Mouse (Mus musculus) c-Kit-positive CD71-positive TER-119-negative erythroid progenitor cells, embryonic 14.5 days (primary cell): ENCODE measurements around the gene Unc80.
A peak's percentile ranks its signal among the peaks of the same experiment; 100 is the strongest.
"Not testable (repeated sequence)": the region's sequence is repeated elsewhere in the genome, so short reads cannot be mapped to it uniquely, and the experiment has no call there.

Source experiments
- DNase-seq: peaks from one replicate; pipeline ENCODE4 v3.0.0-alpha.2; 2013; ENCODE audit warnings: low read depth

The Unc80 gene

DNA sequence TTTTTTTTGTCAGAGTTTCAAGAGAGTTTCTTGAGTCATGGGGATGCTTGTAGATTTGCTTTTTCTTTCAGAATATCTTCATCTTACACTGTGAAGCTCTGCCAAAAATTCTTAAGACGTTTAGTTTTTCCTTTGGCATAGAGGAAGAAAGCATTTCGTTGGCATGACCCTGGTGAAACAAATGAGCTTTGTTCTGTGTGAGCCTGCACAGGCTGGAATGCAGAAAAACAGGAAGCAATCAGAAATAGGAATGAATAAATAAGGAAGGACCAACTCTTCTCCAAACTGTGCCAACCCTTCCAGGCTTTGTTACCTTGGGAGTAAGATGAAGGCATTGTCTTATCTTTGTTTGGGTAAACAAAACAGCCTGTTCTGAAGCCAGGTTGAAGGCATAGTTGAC lies 149.0 kb downstream of the Unc80 start:
- DNase-seq = no peak

DNA sequence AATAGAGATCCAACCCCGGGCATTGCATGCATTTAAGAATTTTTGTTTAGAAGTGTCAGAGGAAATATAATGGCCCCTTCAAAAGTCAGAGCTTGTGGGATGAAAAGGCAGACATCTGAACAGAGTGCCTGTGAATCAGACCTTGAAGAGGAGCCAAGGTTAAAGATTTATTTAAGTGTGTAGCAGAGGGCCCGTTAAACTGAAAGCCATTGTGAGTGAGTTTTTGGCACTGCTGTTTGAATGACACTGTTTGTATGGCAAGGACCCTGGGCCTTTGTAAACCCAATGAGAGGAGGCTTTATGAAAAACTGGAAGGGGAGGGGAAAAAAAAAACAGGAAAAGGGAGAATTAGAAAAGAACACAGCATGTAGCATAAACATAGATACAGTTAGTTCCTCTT lies 170.0 kb downstream of the Unc80 start:
- no peak for DNase-seq

DNA sequence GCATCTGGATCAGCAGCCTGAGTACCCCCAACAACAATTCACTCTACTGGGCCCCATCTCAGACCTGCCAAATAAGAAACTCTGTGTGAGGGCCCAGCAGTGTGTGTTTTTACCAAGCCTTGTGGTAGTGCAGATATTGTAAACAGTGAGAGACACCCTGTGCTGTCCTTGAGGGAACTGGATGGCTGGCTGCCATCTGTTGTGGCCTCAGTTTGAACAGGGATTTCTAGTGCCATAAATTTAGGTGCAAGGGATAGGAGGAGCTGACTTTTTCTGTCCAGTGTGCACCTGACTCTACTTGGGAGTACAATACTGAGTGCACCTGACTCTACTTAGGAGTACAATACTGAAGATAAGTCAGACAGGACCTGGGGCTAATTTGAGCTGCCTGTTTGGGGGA lies 178.7 kb downstream of the Unc80 start:
- DNase-seq = no peak

DNA sequence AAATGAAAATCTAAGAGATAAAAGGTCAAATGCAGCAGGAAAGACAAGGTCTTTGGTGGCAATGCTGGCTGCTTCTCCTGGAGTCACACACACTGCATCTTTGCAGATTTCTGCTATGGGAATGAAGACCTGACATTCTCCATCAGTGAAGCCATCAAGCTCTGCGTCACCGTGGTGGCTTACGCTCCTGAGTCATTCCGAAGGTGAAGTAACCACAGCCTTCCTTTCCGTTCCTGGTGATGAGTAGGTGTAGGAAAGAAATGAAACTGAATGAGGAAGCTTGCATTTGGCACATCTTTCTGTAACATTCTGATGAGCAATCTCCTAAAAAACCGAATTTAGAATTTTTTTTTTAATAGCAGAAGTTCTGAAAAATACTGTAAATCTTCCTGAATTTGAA lies 181.4 kb downstream of the Unc80 start:
- DNase-seq = no peak

DNA sequence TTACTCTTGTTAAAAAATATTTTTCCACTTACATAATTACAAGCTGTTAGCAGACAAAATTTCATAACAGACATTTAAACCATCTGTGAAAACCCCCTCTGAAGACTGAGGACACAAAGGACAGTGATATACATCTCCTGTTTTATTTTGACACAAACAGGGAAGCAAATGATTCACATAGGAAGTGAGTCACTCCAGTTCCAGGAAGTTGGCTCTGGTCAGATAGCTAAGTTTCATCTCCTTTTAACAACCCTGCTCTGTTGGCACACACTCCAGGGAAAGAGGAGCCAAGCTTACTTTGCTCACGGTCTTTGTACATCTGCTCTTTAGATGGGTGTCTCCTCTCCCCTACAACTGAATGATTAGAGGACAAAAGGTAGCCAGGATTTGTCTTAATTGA lies 181.8 kb downstream of the Unc80 start:
- DNase-seq = no peak

DNA sequence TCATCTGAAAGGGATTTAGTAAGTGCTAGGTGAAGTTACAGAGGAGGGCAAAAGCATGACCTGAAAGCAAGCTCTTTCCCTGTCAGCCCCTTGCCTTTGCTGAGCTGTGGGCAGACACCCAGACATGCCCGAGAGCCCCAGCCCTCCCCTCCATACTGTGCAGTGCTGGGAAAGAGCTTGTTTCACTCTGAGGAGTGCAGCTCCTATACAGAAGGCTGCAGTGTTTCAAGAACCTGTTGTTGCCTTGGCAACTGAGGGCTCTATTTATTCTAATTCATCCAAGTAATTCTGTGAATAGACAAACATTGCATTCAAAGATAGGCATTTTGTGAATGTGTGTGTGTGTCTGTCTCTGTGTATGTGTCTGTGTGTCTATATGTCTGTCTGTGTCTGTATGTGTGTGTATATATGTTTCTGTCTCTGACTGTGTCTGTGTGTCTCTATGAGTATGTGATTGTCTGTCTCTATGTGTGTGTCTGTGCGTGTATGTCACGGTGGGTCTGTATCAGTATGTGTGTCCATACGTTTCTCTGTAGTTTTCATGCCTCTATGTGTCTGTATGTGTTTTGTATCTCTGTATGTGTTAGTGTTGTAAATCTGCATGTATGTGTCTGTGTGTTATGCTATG lies 187.1 kb downstream of the Unc80 start:
- no peak for DNase-seq

DNA sequence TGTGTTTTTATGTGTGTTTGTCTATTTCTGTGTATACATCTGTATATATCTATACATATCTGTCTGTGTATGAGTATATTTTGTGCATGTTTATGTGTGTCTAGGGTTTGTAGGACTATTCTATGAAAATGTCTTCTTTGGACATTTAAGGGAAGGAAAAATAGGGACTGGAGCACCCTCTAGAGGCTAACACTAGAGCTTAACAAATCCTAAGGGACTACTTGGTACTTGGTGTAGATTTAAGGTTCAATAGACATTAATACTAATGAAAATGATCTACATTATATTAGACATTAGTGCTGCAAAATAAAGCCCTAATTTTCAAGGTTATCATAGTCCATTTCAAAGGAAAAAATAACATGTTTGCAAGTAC lies 187.6 kb downstream of the Unc80 start:
- peak; percentile 7 for DNase-seq

DNA sequence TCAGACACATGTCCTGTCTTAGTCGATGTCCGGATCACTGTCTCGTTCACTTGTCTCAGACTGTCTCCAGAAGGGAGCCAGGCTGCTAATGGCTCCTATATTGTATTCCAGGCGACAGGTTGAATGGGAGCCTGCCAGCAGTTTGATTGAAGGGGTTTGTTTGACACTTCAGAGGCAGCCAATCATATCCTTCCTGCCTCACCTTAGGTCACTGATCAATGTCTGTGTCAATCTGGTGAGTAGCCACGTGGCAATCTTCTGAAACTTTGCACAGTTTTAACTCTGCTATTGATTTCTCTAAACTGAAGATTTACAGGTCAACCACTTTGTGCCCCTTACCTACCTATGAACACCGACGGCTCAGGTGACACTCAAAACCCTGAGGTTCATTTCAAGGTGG lies 203.3 kb downstream of the Unc80 start:
- no peak for DNase-seq

DNA sequence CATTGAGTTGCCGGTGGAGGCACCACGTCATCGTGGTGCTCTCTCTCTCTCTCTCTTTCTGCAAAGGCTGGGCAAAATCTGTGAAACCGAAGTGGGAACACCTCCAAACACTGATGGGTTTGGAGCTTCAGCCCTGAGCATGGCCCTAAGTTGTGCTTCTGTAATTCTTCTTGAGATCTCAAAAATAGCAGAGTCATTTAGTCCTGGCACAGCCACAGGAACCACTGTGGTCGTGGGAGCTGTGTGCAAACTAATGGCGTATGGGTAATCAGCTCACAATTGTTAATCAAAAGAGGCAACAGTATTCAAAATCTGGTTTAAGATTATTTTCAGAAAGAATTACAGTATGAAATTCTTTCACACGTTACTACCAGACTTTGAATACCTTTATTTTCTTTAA lies 204.6 kb downstream of the Unc80 start:
- DNase-seq = no peak

DNA sequence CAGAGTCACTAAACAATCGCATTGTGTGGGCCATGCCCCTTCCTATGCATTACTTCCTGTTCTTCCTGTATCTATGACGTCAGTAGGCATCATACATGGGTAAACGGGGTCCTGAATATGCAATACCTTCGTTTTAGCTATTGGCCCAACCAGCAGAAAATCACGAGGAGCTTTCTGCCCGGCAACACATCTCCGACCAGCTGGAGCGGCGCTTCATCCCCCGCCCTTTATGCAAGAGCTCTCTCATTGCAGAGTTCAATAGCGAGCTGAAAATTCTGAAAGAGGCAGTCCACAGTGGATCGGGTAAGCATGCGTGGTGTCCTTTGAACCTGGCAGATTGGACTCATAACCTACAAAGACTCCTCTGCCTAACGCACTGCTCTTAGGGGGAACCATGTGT lies 209.8 kb downstream of the Unc80 start:
- no peak for DNase-seq

DNA sequence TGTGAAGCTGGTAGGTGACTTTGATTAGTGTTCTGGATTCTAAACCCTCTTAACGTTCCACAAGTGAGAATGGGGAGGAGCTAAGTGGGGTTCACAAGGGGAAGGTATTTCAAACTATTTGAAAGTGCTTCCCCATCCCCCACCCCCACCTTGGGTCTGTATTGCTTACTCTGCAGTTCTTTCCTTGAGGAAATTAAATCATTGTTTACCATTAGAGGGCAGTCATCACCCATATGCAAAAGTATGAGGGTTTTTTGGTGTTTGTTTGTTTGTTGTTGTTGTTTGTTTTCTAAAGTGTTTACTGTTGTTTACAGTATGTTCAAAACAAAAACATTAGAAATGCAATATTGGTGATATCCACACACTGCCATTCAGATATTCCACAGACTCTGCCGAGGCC lies 210.5 kb downstream of the Unc80 start:
- DNase-seq = no peak

DNA sequence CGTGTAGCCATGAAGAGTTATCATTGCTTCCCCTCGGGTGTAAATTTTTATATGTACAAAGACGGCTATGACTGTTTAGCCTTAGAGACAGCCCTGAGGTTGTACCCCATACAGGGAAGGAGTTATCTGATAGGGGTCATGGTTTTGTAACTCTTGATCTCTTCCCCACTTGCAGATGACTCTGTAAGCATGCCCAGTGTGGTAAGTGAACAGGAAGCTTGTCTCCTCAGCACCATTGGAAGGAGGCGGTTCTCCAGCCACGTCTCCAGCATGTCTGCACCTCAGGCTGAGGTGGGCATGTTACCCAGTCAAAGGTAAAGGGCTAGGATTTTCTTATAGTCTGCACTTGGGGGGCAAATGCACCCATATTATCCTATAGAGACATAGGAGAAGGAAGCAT lies 214.8 kb downstream of the Unc80 start:
- no peak for DNase-seq

DNA sequence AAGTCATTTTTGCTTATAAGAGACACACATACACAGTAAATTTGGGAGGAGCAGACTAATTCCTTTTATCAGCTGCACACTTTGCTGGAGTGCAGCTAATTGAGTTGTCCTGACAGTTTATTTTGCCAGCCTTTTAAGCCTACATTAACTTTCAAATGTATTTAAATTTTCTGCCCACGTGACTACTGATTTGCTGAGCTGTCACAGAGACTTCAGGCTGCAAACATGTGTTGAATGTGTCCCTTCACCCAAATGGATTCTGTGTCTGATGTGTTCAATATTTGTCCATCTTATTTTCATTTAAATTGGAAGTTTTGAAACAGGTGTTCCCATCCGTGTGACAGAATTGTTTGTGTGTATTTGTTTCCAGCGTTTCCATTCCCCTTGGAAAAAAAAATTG lies 223.6 kb downstream of the Unc80 start:
- no peak for DNase-seq

DNA sequence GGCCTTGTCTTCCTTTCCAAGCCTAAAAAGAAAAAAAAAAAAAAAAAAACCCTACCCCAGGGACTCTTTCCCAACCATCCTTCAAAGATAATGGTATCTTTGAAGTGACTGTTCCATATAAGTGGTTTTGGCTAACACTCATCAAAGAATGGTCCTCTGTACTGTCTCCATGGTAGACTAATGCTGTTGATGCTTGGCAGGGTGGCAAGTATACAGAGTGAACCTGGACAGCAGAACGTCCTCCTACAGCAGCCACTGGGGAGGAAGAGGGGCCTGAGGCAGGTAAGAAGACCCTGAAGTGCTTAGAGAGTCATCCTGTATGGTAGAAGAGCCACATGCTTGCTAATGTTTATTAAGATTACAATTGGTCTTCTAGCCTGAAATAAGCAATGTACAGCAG lies 224.1 kb downstream of the Unc80 start:
- no peak for DNase-seq

DNA sequence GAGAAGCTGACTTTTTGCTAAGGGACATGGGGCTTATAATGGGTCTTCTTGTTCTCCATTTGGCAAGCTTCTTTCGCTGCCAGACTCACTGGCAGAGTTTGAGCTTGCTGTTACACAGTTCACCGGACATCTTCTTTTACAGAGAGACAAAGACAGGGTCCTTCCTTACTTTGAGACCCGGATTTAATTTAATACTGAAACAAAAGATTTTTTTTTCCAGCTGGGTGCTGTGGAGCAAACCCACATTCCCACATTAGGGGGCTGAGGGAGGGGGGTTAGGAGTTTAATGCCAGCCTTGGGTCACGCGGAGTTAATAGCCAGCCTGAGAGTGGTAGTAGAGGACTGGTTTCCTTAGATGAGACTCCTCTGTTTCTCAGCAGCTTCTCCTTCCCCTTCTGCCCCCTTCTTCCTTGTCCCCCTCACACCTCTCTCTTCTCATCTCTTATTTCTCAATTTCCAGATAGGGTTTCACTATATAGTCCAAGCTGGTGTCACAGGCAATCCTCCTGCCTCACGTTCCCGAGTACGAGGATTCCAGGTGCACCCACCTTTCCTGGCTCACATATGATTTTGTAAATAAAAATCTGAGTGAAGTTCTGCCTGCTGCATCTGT lies 224.7 kb downstream of the Unc80 start:
- DNase-seq = no peak

DNA sequence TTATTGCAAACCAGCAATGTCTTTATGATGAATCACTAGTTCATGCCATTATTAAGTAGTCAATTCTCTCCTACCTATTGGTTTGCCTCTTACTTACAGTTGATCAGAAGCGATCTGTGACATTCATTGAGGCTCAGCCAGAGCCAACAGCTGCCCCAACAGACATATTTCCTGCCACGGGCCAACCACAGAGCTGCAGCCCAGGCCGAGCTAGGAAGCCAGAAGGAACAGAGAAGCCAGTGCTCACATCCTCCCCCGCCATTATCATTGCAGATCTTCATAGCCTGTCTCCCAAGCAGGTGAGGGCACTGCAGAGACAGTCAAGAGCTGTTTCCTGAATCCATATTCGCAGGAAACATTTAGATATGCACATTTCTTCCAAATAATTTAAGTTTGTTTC lies 226.1 kb downstream of the Unc80 start:
- DNase-seq = no peak

DNA sequence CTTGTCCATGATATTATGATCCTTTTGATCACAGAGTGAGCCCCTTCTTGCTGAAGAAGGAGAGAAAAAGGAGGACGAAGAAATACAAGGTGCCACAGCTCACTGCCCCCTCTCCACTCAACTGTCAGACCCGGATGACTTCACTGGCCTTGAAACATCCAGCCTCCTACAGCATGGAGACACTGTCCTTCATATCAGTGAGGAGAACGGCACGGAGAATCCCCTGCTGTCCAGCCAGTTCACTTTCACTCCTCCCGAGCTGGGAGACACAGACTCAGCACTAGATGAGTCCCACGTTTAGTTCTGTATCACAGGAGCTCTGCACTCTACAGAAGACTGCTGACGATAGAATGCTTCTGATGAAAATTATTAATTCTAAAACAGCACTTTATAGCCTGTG lies 227.1 kb downstream of the Unc80 start:
- no peak for DNase-seq

DNA sequence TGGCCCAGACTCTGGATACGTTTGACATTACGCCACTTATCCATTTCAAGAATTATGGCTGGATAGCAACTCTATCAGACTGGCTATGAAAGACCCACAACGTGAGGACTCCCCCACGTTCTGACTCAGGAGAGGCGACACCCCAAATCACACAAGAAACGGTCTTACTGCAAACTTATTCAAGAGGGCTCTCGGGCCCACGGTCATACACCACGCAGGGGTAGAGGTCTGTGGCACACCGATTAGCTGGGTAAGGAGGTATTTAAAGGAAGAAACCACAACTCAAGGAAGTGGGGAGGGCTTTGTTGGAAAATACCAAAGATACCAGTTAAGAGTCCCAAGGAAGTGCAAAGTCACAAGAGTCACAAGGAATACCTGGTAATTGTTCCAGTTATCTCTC lies 231.5 kb downstream of the Unc80 start:
- DNase-seq = not testable (repeated sequence)

DNA sequence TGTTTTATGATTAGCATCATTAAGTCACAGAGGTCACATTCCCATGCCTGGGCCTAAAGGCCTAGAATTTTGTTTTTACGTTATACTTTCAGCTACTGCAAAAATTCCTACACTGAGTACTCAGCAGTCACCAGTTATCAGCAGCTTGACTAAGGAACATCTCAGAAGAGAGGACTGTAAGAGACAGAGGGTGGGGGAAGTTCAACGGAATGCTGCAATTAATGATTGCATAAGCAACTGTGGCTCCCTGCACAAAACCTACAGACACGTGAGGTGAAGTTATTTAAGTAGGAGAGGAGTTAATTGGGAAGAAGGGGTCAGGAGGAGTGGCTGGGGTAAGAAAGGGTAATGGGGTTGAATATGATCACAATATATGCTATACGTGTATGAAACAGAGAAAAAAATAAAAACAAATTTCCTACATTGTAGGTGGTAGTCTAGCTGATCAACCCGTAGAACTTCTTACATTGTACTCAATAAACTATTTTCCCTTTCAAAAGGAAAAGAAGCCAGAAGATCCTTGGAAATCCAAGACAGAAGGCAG lies 232.1 kb downstream of the Unc80 start:
- no peak for DNase-seq

DNA sequence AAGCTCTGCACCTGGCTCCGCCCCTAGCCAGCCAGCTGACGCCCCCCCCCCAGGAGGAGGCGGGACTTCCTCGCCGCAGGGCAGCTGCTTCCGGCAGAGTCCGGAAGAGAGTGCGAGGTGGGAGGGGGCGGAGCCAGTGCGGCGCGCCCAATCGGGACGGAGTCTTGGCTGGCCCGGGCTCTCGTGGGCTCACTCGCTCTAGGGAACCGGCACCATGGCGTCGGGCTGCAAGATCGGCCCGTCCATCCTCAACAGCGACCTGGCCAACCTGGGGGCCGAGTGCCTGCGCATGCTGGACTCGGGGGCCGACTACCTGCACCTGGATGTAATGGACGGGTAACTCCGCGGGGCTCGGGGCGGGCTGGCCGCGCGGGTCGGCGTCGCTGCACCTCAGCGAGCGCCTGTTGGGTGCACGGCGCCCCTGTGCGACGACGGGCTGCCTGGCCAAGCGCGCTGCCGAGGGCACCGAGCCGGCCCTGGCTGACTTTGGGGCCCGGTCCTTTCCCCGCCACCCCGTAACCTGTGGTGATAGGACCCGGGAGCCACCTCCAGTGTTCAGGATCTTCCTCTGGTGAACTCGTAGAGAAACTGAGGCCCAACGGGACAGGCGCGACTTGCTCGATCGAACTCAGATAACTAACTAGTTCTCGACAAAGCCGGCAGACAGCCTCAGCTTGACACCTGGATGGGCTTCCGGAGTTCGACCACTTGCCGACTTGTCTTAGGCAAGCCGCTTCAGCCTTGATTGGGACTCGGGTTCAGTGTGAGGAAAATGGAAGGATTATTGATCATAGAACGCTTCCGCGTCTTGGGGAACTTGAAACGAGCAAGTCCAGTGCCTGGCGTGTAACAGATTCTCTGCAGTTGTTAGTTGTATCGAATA lies 232.8 kb downstream of the Unc80 start, which contains the start of gene Rpe:
Rpe (plus strand) TSS at position 139 of the 883 bp plus-strand sequence.
- peak; percentile 86 for DNase-seq

DNA sequence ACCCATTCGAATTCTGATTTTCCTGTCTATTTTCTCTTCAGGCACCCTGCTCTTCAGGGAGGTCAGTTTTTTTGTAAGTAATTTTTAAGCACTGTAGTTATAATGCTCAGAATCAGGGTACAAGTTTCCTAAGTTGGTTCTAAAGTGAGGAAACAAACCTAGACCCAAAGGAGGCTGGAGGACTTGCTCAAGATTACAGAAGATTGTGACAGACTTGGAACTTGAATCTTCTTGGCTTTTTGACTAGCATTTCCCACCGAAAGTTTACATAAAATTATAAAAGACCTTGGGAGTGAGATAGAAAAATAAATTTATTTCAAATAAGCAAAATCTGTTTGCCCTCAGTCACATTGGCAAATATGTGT lies 233.4 kb downstream of the Unc80 start:
- no peak for DNase-seq

DNA sequence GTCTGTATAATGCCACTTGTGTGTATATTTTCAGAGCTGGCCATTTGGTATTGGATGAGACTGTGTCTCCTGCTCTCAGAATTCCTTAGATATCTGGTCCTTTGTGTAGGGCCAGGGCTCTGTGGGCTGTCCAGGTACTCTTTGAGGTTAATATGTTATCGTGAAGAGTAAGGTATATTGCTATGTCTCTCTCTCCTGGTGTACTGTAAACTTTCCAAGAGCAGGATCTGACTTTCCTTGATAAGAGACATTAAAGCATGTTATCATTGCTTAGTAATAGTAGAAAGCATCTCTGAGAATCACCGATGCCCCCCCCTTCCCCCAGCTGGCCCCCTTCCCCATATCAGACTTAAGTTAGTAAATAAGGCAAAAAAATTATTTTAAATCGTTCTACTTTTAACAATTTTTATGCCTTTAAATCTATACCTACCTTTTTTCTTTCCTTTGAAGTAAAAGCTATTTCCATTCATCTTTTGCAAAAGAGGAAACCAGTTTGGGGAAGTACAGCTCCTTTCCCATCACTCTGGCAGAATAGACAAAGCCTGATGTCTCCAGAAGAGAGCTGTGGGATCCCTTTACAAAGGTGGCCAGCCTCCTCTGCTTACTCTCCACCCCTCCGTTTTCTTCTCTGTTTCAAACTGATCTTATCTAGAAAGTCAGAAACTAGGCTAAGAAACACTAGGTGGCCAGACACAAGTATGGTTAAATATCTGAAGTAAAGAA lies 234.6 kb downstream of the Unc80 start:
- no peak for DNase-seq
